Mouse (Mus musculus) bone marrow, adult 2 months (tissue): ENCODE measurements around the gene Gaa. TPM values are rescaled to one million over a fixed set of nuclear protein-coding genes. Genes with fewer than 3 reads are reported as not detected.
"Not testable (repeated sequence)": the region's sequence is repeated elsewhere in the genome, so short reads cannot be mapped to it uniquely, and the experiment has no call there.

Experiments used
- H3K27ac ChIP-seq: fragments of 200-500 bp; 2 replicates; pipeline ENCODE4 v1.5.1; 2012; ENCODE audit warnings: low read depth, mild to moderate bottlenecking, control low read depth, inconsistent platforms, low read length; ENCODE audit not compliant: control insufficient read depth, poor library complexity, insufficient read depth
- H3K4me1 ChIP-seq: fragments of 200-500 bp; 2 replicates; pipeline ENCODE4 v1.6.1; 2011; ENCODE audit warnings: low read length; ENCODE audit not compliant: control insufficient read depth, insufficient read depth
- H3K4me3 ChIP-seq: fragments of 200-500 bp; replicated peaks from 2 replicates; pipeline ENCODE3; 2011; ENCODE audit warnings: mild to moderate bottlenecking, low read depth, low read length, control low read depth; ENCODE audit not compliant: control insufficient read depth
- CTCF ChIP-seq: fragments of 200-500 bp; IDR thresholded peaks from 2 replicates; pipeline ENCODE4 v1.5.1; 2011; ENCODE audit warnings: low read length, control low read depth; ENCODE audit not compliant: control insufficient read depth, insufficient read depth
- POLR2A ChIP-seq: fragments of 200-500 bp; IDR thresholded peaks from 2 replicates; pipeline ENCODE4 v1.6.1; 2011; ENCODE audit warnings: low read depth, mild to moderate bottlenecking, control low read depth, low read length, borderline replicate concordance; ENCODE audit not compliant: control insufficient read depth
- WGBS: fragments of 180-500 bp; shearing (Covaris S2); methylation state at CpG from one replicate; pipeline ENCODE4 v1.1.7; 2018; 5-methylcytosine and 5-hydroxymethylcytosine counted together
- polyA plus RNA-seq: library from polyadenylated mRNA; stranded (reverse); fragments of >200 nt; gene quantifications from 2 replicates; pipeline ENCODE4 v1.2.4, GENCODE M21; 2011; ENCODE audit warnings: low replicate concordance; ENCODE audit not compliant: missing spikeins, insufficient read depth, insufficient read length

Gaa gene
- polyA plus RNA-seq, 1 experiment: 18.1 TPM

GRCm38 (mm10) chr11:119259977-119260376 is 7.7 kb upstream of the Gaa start:
- WGBS: 80% methylated on average over 8 of the region's 8 CpGs

GRCm38 (mm10) chr11:119264413-119264812 is 3.3 kb upstream of the Gaa start:
- WGBS: 88% methylated on average over 13 of the region's 13 CpGs
- H3K4me1 ChIP-seq: peaks cover 2% of the 10 kb centered on the region; the same call in 1 of the 2 replicates
- no peak overlapping the region for H3K4me3 ChIP-seq
- no peak overlapping the region for H3K27ac ChIP-seq
- TF ChIP-seq CTCF (no peak), POLR2A (no peak)

More at GRCm38 (mm10) chr11:119259977-119260376, 7.7 kb upstream of the Gaa start:
- no peak for TF ChIP-seq POLR2A
- no peak for TF ChIP-seq CTCF
- no peak overlapping the region for H3K27ac ChIP-seq
- H3K4me1 ChIP-seq: no peaks in the 10 kb centered on the region
- no peak overlapping the region for H3K4me3 ChIP-seq

GRCm38 (mm10) chr11:119265811-119266210 is 1.9 kb upstream of the Gaa start:
- no peak overlapping the region for H3K27ac ChIP-seq
- 71% methylated on average over 7 of the region's 7 CpGs for WGBS
- H3K4me1 ChIP-seq: peaks cover 2% of the 10 kb centered on the region; the same call in 1 of the 2 replicates
- TF ChIP-seq CTCF (no peak), POLR2A (no peak)
- no peak overlapping the region for H3K4me3 ChIP-seq

GRCm38 (mm10) chr11:119267241-119267674 is 429 bp upstream of the Gaa start:
- Histone ChIP-seq H3K27ac (no peak overlapping the region), H3K4me3 (no peak overlapping the region), H3K4me1 (peaks cover 2% of the 10 kb centered on the region; the same call in 1 of the 2 replicates)
- TF ChIP-seq CTCF: no peak
- TF ChIP-seq POLR2A: no peak
- 57% methylated on average over 6 of the region's 6 CpGs for WGBS

GRCm38 (mm10) chr11:119268557-119269195 is 989 bp downstream of the Gaa start:
- no peak overlapping the region for H3K27ac ChIP-seq
- peaks cover 2% of the 10 kb centered on the region; the same call in 1 of the 2 replicates for H3K4me1 ChIP-seq
- H3K4me3 ChIP-seq: no peak overlapping the region
- TF ChIP-seq POLR2A: no peak
- no peak for TF ChIP-seq CTCF
- WGBS: 73% methylated on average over 16 of the region's 16 CpGs

- 57% methylated on average over 3 of the region's 3 CpGs for whole genome bisulfite sequencing
- not testable (repeated sequence) for H3K4me1 ChIP-seq, H3K27ac ChIP-seq, H3K4me3 ChIP-seq
- TF ChIP-seq CTCF: 0 out of 2 replicates have a peak, but pooled peaks have one; percentile 3
These were observed 4.8 kb downstream of the Gaa start for GRCm38 (mm10) chr11:119272492-119272891.

- Histone ChIP-seq H3K27ac (no peak overlapping the region), H3K4me3 (no peak overlapping the region), H3K4me1 (no peaks in the 10 kb centered on the region)
- TF ChIP-seq POLR2A (no peak), CTCF (peak; percentile 38; the same call in 1 of the 2 replicates)
- 85% methylated on average over 8 of the region's 8 CpGs for WGBS
These were observed 5.7 kb downstream of the Gaa start for GRCm38 (mm10) chr11:119273186-119273930.

GRCm38 (mm10) chr11:119281030-119281429 is 13.3 kb downstream of the Gaa start:
- WGBS: 87% methylated on average over 15 of the region's 15 CpGs
- Histone ChIP-seq H3K4me3 (no peak overlapping the region), H3K27ac (no peak overlapping the region), H3K4me1 (no peaks in the 10 kb centered on the region)
- TF ChIP-seq CTCF: no peak
- TF ChIP-seq POLR2A: no peak
